Mouse (Mus musculus): ENCODE measurements around the gene Rft1. TPM values are rescaled to one million over a fixed set of nuclear protein-coding genes. Genes with fewer than 3 reads are reported as not detected.

The Rft1 gene
- polyA plus RNA-seq (2017; shearing (Covaris generic)), result 10 to 100 TPM; 10.9 to 17.1 (median 15.5) TPM

- ATAC-seq, result peak; percentile 100
Observed at GRCm38 (mm10) chr14:30653943-30654659, at the start of gene Rft1. Rft1 (plus strand) TSS chr14:30654360.

- no peak for ATAC-seq
Observed at GRCm38 (mm10) chr14:30606817-30607216, 47.3 kb upstream of the Rft1 start.

GRCm38 (mm10) chr14:30607696-30608095 is 46.5 kb upstream of the Rft1 start:
- ATAC-seq, result no peak

GRCm38 (mm10) chr14:30608176-30608575 is 46.0 kb upstream of the Rft1 start:
- ATAC-seq, result no peak

GRCm38 (mm10) chr14:30609499-30609898 is 44.7 kb upstream of the Rft1 start:
- ATAC-seq, result no peak

- ATAC-seq, result no peak
Observed at GRCm38 (mm10) chr14:30610304-30610703, 43.9 kb upstream of the Rft1 start.

- no peak for ATAC-seq
Observed at GRCm38 (mm10) chr14:30610940-30611339, 43.2 kb upstream of the Rft1 start.

- ATAC-seq, result peak; percentile 41
Observed at GRCm38 (mm10) chr14:30612523-30612922, 41.6 kb upstream of the Rft1 start.

GRCm38 (mm10) chr14:30612962-30613715 is 41.0 kb upstream of the Rft1 start:
- no peak for ATAC-seq

GRCm38 (mm10) chr14:30616751-30617150 is 37.4 kb upstream of the Rft1 start:
- no peak for ATAC-seq

GRCm38 (mm10) chr14:30618746-30619275 is 35.3 kb upstream of the Rft1 start:
- ATAC-seq, result no peak

- ATAC-seq, result no peak
Observed at GRCm38 (mm10) chr14:30619982-30620578, 34.1 kb upstream of the Rft1 start.

- ATAC-seq, result no peak
Observed at GRCm38 (mm10) chr14:30622130-30622529, 32.0 kb upstream of the Rft1 start.

GRCm38 (mm10) chr14:30622556-30622955 is 31.6 kb upstream of the Rft1 start:
- no peak for ATAC-seq

- no peak for ATAC-seq
Observed at GRCm38 (mm10) chr14:30624277-30624721, 29.9 kb upstream of the Rft1 start.

GRCm38 (mm10) chr14:30625131-30625807 is 28.9 kb upstream of the Rft1 start:
- ATAC-seq, result peak; percentile 18

- peak; percentile 76 for ATAC-seq
Observed at GRCm38 (mm10) chr14:30625856-30626726, 28.1 kb upstream of the Rft1 start, which contains the start of gene Prkcd. Prkcd (minus strand) TSS chr14:30626210.

- no peak for ATAC-seq
Observed at GRCm38 (mm10) chr14:30626756-30627742, 27.1 kb upstream of the Rft1 start.

- ATAC-seq, result no peak
Observed at GRCm38 (mm10) chr14:30628235-30628634, 25.9 kb upstream of the Rft1 start.

GRCm38 (mm10) chr14:30629839-30630238 is 24.3 kb upstream of the Rft1 start:
- no peak for ATAC-seq

Data from inflammation-experienced regulatory T-cells, adult 6 months (primary cell).